Mouse (Mus musculus): ENCODE measurements around the gene Ranbp1. TPM values are rescaled to one million over a fixed set of nuclear protein-coding genes. Genes with fewer than 3 reads are reported as not detected.
"Not testable (repeated sequence)": the region's sequence is repeated elsewhere in the genome, so short reads cannot be mapped to it uniquely, and the experiment has no call there.

Gene Ranbp1
- 296 and 323 TPM in 2 replicates for polyA plus RNA-seq (2011; ENCODE audit: insufficient read length, low read depth, missing spikeins)

- no peak for TF ChIP-seq CTCF (IDR thresholded peaks at IDR 0.05; ENCODE audit: borderline replicate concordance, insufficient read depth, low read length)
- peak; percentile 99 for TF ChIP-seq POLR2A (IDR thresholded peaks at IDR 0.05; ENCODE audit: low read depth, low read length)
- H3K4me1 ChIP-seq (ENCODE audit: control insufficient read depth, insufficient read depth, low read length), result peaks cover 9% of the 10 kb centered on the region
- H3K4me3 ChIP-seq (ENCODE audit: insufficient read depth, low read length), result peak within 1 kb of the TSS; percentile 92
- H3K27ac ChIP-seq (ENCODE audit: insufficient read depth, low read length), result peak within 1 kb of the TSS; percentile 86
Observed at GRCm38 (mm10) chr16:18248433-18249363, at the start of gene Ranbp1, which contains the start of gene Trmt2a. Gene Ranbp1 (minus strand): TSS chr16:18248732. Gene Trmt2a (plus strand): TSS chr16:18248679.

DNA sequence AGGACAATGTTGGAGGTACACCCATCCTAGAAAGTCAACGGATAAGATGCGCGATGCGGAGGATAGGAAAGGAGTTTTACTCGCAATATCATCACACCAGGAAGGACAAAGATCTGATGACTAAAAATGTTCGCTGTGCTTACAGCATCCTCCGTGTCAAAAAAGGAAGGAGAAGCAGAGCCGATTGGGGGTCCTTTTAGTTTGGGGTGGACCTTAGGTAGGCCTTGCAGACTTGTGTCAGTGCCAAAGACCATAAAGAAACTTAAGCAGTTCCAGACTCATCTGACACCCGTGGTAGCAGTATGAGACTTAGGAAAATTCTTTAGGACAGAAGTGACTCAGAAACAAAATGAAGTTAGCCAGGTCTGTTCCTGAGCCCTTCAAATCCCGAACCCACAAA is 41.1 kb upstream of the Ranbp1 start:
- H3K4me3 ChIP-seq (ENCODE audit: insufficient read depth, low read length), result peak overlapping the region; percentile 30
- H3K27ac ChIP-seq (ENCODE audit: insufficient read depth, low read length), result peak overlapping the region; percentile 76
- H3K4me1 ChIP-seq (ENCODE audit: control insufficient read depth, insufficient read depth, low read length), result not testable (repeated sequence)

GRCm38 (mm10) chr16:18289067-18289588 is 40.6 kb upstream of the Ranbp1 start, which contains the start of gene Dgcr8:
Gene Dgcr8 (minus strand): TSS chr16:18289246.
- H3K4me3 ChIP-seq (ENCODE audit: insufficient read depth, low read length), result peak within 1 kb of the TSS; percentile 98
- TF ChIP-seq CTCF (IDR thresholded peaks at IDR 0.05; ENCODE audit: borderline replicate concordance, insufficient read depth, low read length) (no peak), POLR2A (IDR thresholded peaks at IDR 0.05; ENCODE audit: low read depth, low read length) (no peak; the same call in 1 of the 2 replicates)
- peak within 1 kb of the TSS; percentile 76 for H3K27ac ChIP-seq (ENCODE audit: insufficient read depth, low read length)
- peaks cover 4% of the 10 kb centered on the region; the same call in 1 of the 2 replicates for H3K4me1 ChIP-seq (ENCODE audit: control insufficient read depth, insufficient read depth, low read length)

DNA sequence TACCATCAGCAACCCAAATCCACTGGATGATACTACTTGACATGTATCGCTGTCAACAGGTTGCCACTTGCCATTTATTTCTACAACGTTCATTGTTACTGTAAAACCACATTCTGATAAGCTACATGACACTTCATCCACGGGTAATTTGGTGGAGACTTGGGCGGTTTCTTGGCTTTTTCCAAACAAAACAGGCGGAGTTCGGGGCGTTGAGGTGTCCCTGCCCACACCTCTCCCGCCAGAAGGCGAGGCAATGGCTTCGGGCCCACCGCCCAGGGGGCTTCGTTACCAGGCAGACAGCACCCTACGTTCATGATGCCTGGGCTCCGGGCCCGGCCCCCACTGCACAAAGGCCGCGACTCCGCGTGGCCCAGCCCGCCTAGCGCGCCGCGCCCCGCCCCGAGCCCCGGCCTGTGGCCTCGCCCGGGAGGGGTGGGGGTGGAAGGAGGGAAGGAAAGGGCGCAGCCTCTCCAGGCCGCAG is 40.1 kb upstream of the Ranbp1 start:
- Histone ChIP-seq H3K27ac (ENCODE audit: insufficient read depth, low read length) (peak overlapping the region; percentile 58), H3K4me3 (ENCODE audit: insufficient read depth, low read length) (peak overlapping the region; percentile 98), H3K4me1 (ENCODE audit: control insufficient read depth, insufficient read depth, low read length) (peaks cover 4% of the 10 kb centered on the region; the same call in 1 of the 2 replicates)
- TF ChIP-seq POLR2A (IDR thresholded peaks at IDR 0.05; ENCODE audit: low read depth, low read length) (peak; percentile 54), CTCF (IDR thresholded peaks at IDR 0.05; ENCODE audit: borderline replicate concordance, insufficient read depth, low read length) (no peak)

GRCm38 (mm10) chr16:18288166-18288565 is 39.6 kb upstream of the Ranbp1 start:
- peak overlapping the region; percentile 98 for H3K4me3 ChIP-seq (ENCODE audit: insufficient read depth, low read length)
- no peak for TF ChIP-seq CTCF (IDR thresholded peaks at IDR 0.05; ENCODE audit: borderline replicate concordance, insufficient read depth, low read length)
- no peak for TF ChIP-seq POLR2A (IDR thresholded peaks at IDR 0.05; ENCODE audit: low read depth, low read length)
- H3K4me1 ChIP-seq (ENCODE audit: control insufficient read depth, insufficient read depth, low read length), result peaks cover 4% of the 10 kb centered on the region; the same call in 1 of the 2 replicates
- peak overlapping the region; percentile 58 for H3K27ac ChIP-seq (ENCODE audit: insufficient read depth, low read length)

- TF ChIP-seq CTCF (IDR thresholded peaks at IDR 0.05; ENCODE audit: borderline replicate concordance, insufficient read depth, low read length), result no peak
- no peak for TF ChIP-seq POLR2A (IDR thresholded peaks at IDR 0.05; ENCODE audit: low read depth, low read length)
- no peak overlapping the region for H3K4me3 ChIP-seq (ENCODE audit: insufficient read depth, low read length)
- no peak overlapping the region for H3K27ac ChIP-seq (ENCODE audit: insufficient read depth, low read length)
- H3K4me1 ChIP-seq (ENCODE audit: control insufficient read depth, insufficient read depth, low read length), result no peaks in the 10 kb centered on the region
Observed at GRCm38 (mm10) chr16:18275166-18275565, 26.6 kb upstream of the Ranbp1 start.

- Histone ChIP-seq H3K27ac (ENCODE audit: insufficient read depth, low read length) (no peak overlapping the region), H3K4me1 (ENCODE audit: control insufficient read depth, insufficient read depth, low read length) (no peaks in the 10 kb centered on the region), H3K4me3 (ENCODE audit: insufficient read depth, low read length) (no peak overlapping the region)
- no peak for TF ChIP-seq CTCF (IDR thresholded peaks at IDR 0.05; ENCODE audit: borderline replicate concordance, insufficient read depth, low read length)
- no peak for TF ChIP-seq POLR2A (IDR thresholded peaks at IDR 0.05; ENCODE audit: low read depth, low read length)
Observed at GRCm38 (mm10) chr16:18268182-18268581, 19.6 kb upstream of the Ranbp1 start.

- Histone ChIP-seq H3K4me1 (ENCODE audit: control insufficient read depth, insufficient read depth, low read length) (no peaks in the 10 kb centered on the region), H3K27ac (ENCODE audit: insufficient read depth, low read length) (no peak overlapping the region), H3K4me3 (ENCODE audit: insufficient read depth, low read length) (no peak overlapping the region)
- no peak for TF ChIP-seq POLR2A (IDR thresholded peaks at IDR 0.05; ENCODE audit: low read depth, low read length)
- TF ChIP-seq CTCF (IDR thresholded peaks at IDR 0.05; ENCODE audit: borderline replicate concordance, insufficient read depth, low read length), result no peak
Observed at GRCm38 (mm10) chr16:18265024-18265423, 16.5 kb upstream of the Ranbp1 start.

GRCm38 (mm10) chr16:18258221-18258620 is 9.7 kb upstream of the Ranbp1 start, which contains the start of gene Gm49776:
Gene Gm49776 (minus strand): TSS chr16:18258321.
- H3K27ac ChIP-seq (ENCODE audit: insufficient read depth, low read length), result no peak within 1 kb of the TSS
- no peak within 1 kb of the TSS for H3K4me3 ChIP-seq (ENCODE audit: insufficient read depth, low read length)
- H3K4me1 ChIP-seq (ENCODE audit: control insufficient read depth, insufficient read depth, low read length), result no peaks in the 10 kb centered on the region
- TF ChIP-seq CTCF (IDR thresholded peaks at IDR 0.05; ENCODE audit: borderline replicate concordance, insufficient read depth, low read length) (no peak), POLR2A (IDR thresholded peaks at IDR 0.05; ENCODE audit: low read depth, low read length) (no peak)

Measured in embryonic fibroblast, embryonic 13.5 days (primary cell).